Comparison of ENCODE assay signal across 2 mouse cellular contexts in the genomic region with DNA sequence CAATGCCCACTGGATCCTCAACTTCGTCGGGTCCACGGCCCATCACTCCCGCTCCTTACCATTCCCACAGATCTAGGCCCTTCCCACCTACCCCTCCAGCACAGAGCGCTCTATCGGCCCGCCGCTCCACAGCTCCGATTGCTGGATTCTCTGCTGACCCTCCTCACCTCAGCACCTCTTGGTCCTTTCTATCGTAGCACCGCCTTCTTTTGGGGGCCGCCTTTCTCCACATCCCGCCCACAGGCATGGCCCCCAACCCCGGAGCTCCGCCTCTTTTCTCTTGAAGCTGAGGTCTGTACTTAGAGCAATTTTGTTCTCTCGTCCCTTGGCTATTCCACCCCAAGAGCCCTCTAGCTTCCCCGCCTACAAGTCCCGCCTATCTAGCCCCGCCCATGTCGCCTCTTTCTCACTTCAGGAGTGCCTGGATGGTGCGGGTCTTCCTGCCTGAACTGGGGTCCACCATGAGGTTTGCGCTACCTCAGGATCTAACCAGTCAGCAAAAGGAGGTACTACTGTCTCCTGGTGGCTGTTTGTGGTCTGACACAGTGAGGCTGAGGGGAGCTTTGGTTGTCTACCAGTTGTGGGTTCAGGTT.
TF ChIP-seq lines count a peak whose summit lies in the region.

A gene (minus strand): TSS at position 155 of the 593 bp plus-strand sequence.

TF ChIP-seq in C2C12, 6 proteins besides CTCF, POLR2A, EP300 and RAD21 (continued from another document):
- TF ChIP-seq CEBPB (IDR thresholded peaks at IDR 0.05; ENCODE audit: low read depth) (no peak), MYOG (IDR thresholded peaks at IDR 0.05; ENCODE audit: control insufficient read depth, extremely low read depth, insufficient read length) (no peak), MAX (IDR thresholded peaks at IDR 0.05) (no peak), USF1 (IDR thresholded peaks at IDR 0.05; ENCODE audit: low read depth) (no peak)
TF ChIP-seq in C2C12: peak in this region for 0.

TF ChIP-seq in myocyte, 11 proteins besides CTCF, POLR2A, EP300 and RAD21 (continued from another document):
- TF ChIP-seq CEBPB (IDR thresholded peaks at IDR 0.05; ENCODE audit: insufficient read depth, poor library complexity, severe bottlenecking) = no peak
- no peak for TF ChIP-seq MYOG (IDR thresholded peaks at IDR 0.05; ENCODE audit: control insufficient read depth in 1 of 3, insufficient read depth in 1 of 3, insufficient read length in 2 of 3, low read depth in 2 of 3)
- no peak for TF ChIP-seq TCF12 (IDR thresholded peaks at IDR 0.05; ENCODE audit: insufficient read depth, poor library complexity, severe bottlenecking)
- TF ChIP-seq SRF (IDR thresholded peaks at IDR 0.05; ENCODE audit: control insufficient read depth, insufficient read length, low read depth) = no peak
- TF ChIP-seq POLR2AphosphoS2 (IDR thresholded peaks at IDR 0.05; ENCODE audit: insufficient read length, low read depth) = no peak
- TF ChIP-seq E2F4 (IDR thresholded peaks at IDR 0.05; ENCODE audit: insufficient read depth) = no peak
- TF ChIP-seq MYOD1 (IDR thresholded peaks at IDR 0.05; ENCODE audit: control insufficient read depth in 1 of 3, insufficient read length in 2 of 3, low read depth in 2 of 3) = no peak
- TF ChIP-seq TCF3 (IDR thresholded peaks at IDR 0.05; ENCODE audit: insufficient read length, low read depth) = no peak
- no peak for TF ChIP-seq MAX (IDR thresholded peaks at IDR 0.05; ENCODE audit: low read depth)
TF ChIP-seq in myocyte: peak in this region for 0.
